Mouse (Mus musculus) c-Kit-positive CD71-positive TER-119-positive erythroid progenitor cells, embryonic 14.5 days (primary cell): ENCODE measurements around the gene Mak.
A peak's percentile ranks its signal among the peaks of the same experiment; 100 is the strongest.

Experiments
- DNase-seq: peaks from one replicate; pipeline ENCODE4 v3.0.0-alpha.2; 2013; ENCODE audit warnings: low spot score

The Mak gene

GRCm38 (mm10) chr13:41079421-41079780, at the start of gene Mak:
TSS of gene Mak (minus strand) at chr13:41079706.
- peak; percentile 77 for DNase-seq

GRCm38 (mm10) chr13:41129061-41129460, 49.6 kb upstream of the Mak start:
- no peak for DNase-seq

GRCm38 (mm10) chr13:41128326-41128725, 48.8 kb upstream of the Mak start:
- DNase-seq, result no peak

- DNase-seq, result no peak
Measured at GRCm38 (mm10) chr13:41123666-41124225, 44.2 kb upstream of the Mak start.

GRCm38 (mm10) chr13:41119152-41119945, 39.8 kb upstream of the Mak start:
- no peak for DNase-seq

GRCm38 (mm10) chr13:41113940-41114339, 34.4 kb upstream of the Mak start, which contains the start of gene Sycp2l:
TSS of gene Sycp2l (plus strand) at chr13:41114307.
- no peak for DNase-seq

- DNase-seq, result no peak
Measured at GRCm38 (mm10) chr13:41110935-41111334, 31.4 kb upstream of the Mak start, which contains the start of gene Gcm2. TSS of gene Gcm2 (minus strand) at chr13:41111035.

- no peak for DNase-seq
Measured at GRCm38 (mm10) chr13:41105541-41105940, 26.0 kb upstream of the Mak start.

- DNase-seq, result no peak
Measured at GRCm38 (mm10) chr13:41103841-41104525, 24.5 kb upstream of the Mak start.

- no peak for DNase-seq
Measured at GRCm38 (mm10) chr13:41100031-41100430, 20.5 kb upstream of the Mak start.

- DNase-seq, result no peak
Measured at GRCm38 (mm10) chr13:41098325-41098724, 18.8 kb upstream of the Mak start.

- no peak for DNase-seq
Measured at GRCm38 (mm10) chr13:41097324-41098058, 18.0 kb upstream of the Mak start.

GRCm38 (mm10) chr13:41094160-41094559, 14.7 kb upstream of the Mak start:
- no peak for DNase-seq

- DNase-seq, result no peak
Measured at GRCm38 (mm10) chr13:41091271-41091670, 11.8 kb upstream of the Mak start.

- DNase-seq, result no peak
Measured at GRCm38 (mm10) chr13:41088746-41089145, 9.2 kb upstream of the Mak start.

- no peak for DNase-seq
Measured at GRCm38 (mm10) chr13:41085140-41085539, 5.6 kb upstream of the Mak start.

- no peak for DNase-seq
Measured at GRCm38 (mm10) chr13:41084521-41084920, 5.0 kb upstream of the Mak start.

- no peak for DNase-seq
Measured at GRCm38 (mm10) chr13:41080700-41081099, 1.2 kb upstream of the Mak start.

GRCm38 (mm10) chr13:41079859-41080258, 353 bp upstream of the Mak start:
- no peak for DNase-seq

- no peak for DNase-seq
Measured at GRCm38 (mm10) chr13:41078690-41079420, 651 bp downstream of the Mak start.

- DNase-seq, result no peak
Measured at GRCm38 (mm10) chr13:41077921-41078320, 1.6 kb downstream of the Mak start.

GRCm38 (mm10) chr13:41073819-41074218, 5.7 kb downstream of the Mak start:
- DNase-seq, result no peak
